Mouse (Mus musculus) CH12.LX (cell line): ENCODE measurements around the gene Cry2.

Experiments
- CTCF ChIP-seq, 2 experiments: IDR thresholded peaks in 1 of 2; conservative IDR thresholded peaks in 1 of 2; 2 replicates each; pipeline ENCODE4 v1.5.1; 2011 to 2012; ENCODE audit warnings: low read depth in 2 of 2, low read length in 2 of 2, improper control_type of control experiment in 1 of 2, inconsistent platforms in 1 of 2, mild to moderate bottlenecking in 1 of 2, moderate library complexity in 1 of 2
- MEF2A ChIP-seq: IDR thresholded peaks from 2 replicates; pipeline ENCODE4 v1.6.1; 2014; ENCODE audit warnings: low read depth, mild to moderate bottlenecking, inconsistent platforms, low read length, improper control_type of control experiment, borderline replicate concordance

DNA sequence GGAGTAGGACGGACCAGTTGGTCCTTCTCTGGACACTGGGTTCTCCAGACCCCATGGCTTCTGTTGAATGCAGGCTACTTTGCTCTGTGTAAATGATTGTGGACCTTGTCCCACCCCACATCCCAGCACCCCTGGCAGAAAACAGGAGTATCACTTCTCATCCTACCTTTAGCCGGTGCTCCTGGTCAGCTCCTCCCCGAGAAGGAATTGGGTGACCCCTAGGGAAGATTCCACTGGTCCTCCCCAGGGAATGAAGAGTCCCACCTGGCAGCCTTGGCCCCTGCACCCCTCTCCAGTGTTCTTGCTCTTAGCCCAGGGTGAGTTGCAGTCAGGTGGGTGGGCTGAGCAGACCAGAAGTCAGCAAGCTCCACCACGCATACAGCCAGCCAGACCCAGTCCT is 69.8 kb downstream of the Cry2 start:
- TF ChIP-seq CTCF (conservative IDR thresholded peaks at IDR 0.05 in 1 of 2, IDR thresholded peaks at IDR 0.05 in 1 of 2; ENCODE audit: low read depth in 2 of 2, low read length in 2 of 2) (no peak), MEF2A (no peak)
